Mouse (Mus musculus) myocyte (in vitro differentiated cells): ENCODE results near the gene Alox5.

Experiments used
- E2F4 ChIP-seq: IDR thresholded peaks from one replicate; pipeline ENCODE4 v1.6.1; 2011; ENCODE audit warnings: mild to moderate bottlenecking, control low read depth, moderate library complexity; ENCODE audit not compliant: insufficient read depth
- MAX ChIP-seq: IDR thresholded peaks from one replicate; pipeline ENCODE4 v1.6.1; 2011; ENCODE audit warnings: low read depth, mild to moderate bottlenecking, control low read depth
- POLR2A ChIP-seq: IDR thresholded peaks from one replicate; pipeline ENCODE4 v1.6.1; 2011; ENCODE audit warnings: low read depth, mild to moderate bottlenecking, control low read depth, moderate library complexity; ENCODE audit not compliant: insufficient read length
- POLR2AphosphoS2 ChIP-seq: IDR thresholded peaks from one replicate; pipeline ENCODE4 v1.6.1; 2011; ENCODE audit warnings: low read depth, control low read depth; ENCODE audit not compliant: insufficient read length
- REST ChIP-seq: IDR thresholded peaks from one replicate; pipeline ENCODE4 v1.6.1; 2011; ENCODE audit warnings: mild to moderate bottlenecking, control low read depth, moderate library complexity; ENCODE audit not compliant: insufficient read depth, insufficient read length
- USF1 ChIP-seq: IDR thresholded peaks from one replicate; pipeline ENCODE4 v1.6.1; 2011; ENCODE audit warnings: low read depth, mild to moderate bottlenecking, control low read depth, moderate library complexity

GRCm38 (mm10) chr6:116381605-116382004 lies 79.4 kb downstream of the Alox5 start:
- TF ChIP-seq POLR2A (no peak), USF1 (no peak), MAX (no peak), POLR2AphosphoS2 (no peak), E2F4 (no peak), REST (no peak)
